Mouse (Mus musculus): ENCODE measurements around the gene Pdgfa.

The Pdgfa gene

DNA sequence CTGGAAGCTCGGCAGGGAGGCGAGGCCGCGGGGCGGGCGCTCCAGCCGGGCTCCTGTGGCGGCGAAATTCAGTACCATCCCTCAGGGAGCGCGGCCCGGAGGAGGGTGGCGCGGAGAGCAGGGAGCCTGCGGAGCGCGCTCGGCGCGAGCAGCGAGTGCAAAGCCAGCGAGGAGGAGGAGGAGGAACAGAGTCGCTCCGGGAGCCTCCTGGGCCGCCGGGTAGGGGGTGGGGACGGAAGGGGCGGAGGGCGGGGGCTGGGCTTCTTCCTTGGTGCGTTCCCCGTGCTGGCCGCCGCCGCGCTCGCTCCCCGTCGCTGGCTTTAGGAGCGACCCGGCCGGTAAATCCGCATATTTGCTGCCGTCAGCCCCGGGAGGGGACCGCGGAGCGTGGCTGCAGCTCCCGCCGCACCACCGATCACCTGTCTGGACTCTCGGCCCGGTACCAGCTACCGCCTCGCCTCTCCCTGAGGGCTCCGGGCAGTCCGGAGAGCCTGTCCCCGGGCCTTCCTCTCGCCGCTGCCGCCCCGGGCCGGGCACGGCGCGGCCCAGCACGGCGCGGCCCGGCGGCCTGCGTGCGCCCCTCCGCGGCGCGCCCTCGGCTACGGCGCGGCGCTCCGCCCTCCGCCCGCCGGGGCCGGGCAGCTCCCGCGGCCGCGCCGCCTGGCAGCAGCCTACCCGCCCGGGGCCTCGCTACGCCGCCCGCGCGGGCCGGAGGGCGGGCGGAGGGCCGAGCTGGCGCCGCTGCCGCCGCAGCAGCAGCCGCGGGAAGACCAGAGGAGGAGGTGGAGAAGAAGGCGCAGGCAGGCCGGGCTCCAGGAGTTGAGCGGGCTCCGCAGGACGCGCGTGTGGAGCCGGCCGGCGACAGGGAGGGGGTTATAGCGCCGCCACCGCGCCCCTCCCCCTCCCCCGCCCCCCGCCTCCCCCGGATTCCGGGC, 2.1 kb downstream of the Pdgfa start:
- DNase-seq: peak; percentile 60

DNA sequence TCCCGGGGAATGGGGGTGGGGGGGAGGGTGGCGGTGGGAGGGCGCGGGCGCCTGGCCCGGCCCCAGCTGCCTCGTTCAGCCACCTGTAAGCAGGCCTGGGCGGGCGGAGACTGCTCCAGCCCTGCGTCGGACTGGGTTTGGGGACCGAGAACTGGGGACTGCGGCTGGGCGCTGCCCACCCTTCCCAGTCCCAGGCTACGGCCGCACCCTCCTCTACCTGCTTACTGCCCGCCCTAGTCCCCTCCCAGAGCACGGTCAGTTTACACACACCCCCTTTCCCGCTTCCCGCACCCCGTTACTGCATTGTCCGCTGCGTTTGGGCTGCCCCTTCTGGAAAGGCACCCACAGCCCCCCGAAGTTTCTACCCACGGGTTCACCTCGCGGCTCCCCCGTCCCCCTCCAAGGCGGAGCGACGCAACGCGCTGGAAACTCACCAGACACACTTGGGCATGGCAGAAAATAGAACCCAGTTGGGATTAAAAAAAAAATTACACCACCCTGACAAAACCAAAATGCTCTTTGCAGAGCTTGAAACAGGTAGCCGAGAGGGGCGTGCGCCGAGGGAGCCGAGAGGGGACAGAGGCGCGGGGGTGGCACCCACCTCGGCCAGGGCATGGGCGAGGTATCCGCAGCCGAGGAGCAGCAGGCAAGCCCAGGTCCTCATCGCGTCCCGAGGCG, 2.9 kb downstream of the Pdgfa start:
- DNase-seq: peak; percentile 49

DNA sequence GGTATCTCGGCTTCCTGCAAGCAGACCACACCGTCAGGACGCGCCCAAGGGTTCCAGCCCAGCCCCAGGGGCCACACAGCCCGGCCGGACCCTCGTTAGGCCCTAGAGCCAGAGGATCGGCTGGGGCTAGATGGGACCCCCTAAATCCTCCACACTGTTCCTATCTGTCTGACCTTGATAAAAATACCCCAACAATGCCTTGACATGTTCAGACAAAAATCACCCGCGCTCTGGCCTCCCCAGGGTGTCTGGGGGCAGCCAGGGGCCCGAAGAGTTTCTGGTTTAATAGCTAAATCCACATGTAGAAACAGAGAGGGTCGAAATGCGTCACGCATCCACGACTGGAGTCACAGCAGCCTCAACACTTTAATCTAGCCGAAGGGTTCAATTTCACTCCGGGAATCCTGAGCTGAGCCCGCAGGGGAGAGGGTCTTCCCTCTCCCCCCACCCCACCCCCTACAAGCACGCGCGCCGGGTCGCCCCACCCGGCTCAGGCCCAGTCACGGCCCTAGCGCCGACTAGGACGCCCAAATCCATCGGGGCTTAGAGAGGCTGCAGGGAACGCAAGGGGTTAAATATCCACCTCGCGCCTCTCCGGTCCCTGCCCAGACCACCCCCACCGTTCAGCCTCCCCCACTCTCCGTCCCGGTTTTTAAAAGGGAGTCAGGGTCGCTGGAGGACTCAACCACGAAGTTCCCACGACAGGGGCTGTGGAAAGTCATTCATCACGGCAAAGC, 3.6 kb downstream of the Pdgfa start:
- DNase-seq: peak; percentile 26

DNA sequence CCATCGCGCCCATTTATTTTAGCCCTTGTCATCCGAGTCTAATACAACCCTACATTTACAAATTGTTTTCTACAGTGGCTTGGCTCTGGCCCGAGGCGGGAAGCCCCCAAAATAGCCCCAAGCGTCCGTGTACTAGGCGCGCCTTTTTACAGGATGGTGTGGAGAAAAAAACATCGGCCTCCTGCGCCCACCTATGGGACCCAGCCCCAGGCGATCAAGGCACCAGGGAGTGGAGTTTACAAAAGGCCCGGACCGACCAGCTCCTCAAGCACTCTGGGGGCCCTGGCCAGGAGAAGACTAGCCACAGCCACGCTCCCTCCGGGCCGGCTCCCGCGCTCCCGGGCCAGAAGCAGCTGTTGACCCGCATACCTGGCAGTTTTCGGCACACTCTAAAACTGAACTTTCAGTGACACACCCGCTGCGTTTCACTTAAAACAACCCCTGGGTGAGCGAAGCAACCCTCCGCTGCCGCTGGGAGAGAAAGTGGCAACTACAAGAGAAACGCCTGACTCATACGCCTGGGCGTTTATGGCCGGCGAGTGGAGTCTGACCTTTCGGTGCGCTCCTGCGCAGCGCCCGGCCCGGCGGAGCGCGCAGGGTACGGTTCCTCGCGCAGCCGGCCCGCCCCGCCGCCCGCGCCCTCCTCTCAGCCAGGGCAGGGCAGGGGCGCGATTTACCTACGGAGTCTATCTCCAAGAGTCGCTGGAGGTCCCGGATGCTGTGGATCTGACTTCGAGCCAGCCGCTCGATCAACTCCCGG, 4.4 kb downstream of the Pdgfa start:
- peak; percentile 16 for DNase-seq

DNA sequence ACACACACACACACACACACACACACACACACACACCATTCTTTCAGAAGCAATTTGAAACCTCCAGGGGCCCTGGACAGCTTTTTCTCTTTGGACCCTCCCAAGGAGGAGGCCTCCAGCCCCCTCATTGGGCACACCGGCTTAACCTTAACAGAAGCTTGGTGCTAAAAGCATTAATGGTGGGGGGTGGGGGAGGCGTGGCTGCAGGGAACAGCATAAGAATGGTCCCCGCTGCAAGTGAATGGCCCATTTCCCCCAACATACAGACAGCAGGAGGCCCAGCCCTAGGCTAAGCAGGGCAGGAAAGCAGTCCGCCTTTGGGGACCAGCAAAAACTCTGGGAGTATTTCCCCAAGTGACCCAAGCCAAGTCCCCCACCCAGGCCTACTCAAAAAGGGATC, 5.4 kb downstream of the Pdgfa start:
- DNase-seq: no peak

DNA sequence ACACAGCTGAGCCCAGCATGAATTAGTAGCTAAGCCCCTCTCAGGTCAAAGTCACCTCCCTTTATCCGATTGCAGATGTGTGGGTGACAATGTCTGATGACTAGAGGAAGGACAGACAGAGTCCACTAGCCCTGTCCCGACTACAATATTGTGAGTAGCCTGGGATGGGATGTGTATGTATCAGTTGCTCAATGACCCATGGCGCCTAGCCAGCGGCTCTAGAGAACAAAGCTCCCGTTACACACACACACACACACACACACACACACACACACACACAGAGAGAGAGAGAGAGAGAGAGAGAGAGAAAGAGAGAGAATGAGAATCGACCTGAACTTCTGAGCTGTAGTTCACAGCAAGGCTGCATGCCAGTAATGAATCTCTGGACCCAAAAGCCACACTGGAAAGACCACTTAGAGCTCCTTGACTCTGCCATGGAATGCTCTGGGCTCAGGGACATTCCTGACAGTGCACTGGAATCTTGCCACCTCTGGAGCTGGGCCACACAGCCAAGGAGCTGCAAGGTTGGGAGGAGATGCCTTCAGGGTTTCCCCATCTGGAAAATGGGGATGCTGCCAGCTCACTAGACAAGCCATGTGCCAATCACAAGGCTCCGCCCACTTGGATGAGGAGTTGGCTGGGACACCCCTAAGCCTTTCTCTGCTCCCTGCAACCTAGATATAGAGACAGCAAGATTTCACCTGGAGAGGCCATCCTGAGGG, 6.3 kb downstream of the Pdgfa start:
- DNase-seq: peak; percentile 28

DNA sequence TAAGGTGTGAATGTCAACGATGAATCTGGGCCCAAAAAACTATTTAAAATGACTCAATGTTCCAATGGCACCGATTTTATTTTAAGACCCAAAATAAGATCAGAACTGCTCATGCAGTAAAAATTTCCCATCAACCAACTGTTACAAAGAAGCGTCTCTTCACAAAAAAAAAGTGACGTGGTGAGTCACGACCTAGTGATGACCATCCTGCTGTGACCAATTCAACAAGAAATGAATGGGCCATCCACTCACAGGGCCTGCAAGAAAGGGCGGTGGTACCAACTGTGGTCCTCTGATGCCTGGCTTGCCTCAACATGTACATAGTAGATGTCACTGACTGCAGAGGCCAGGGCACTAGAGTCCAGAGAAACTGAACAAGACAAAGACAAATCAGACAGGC, 7.6 kb downstream of the Pdgfa start:
- no peak for DNase-seq

DNA sequence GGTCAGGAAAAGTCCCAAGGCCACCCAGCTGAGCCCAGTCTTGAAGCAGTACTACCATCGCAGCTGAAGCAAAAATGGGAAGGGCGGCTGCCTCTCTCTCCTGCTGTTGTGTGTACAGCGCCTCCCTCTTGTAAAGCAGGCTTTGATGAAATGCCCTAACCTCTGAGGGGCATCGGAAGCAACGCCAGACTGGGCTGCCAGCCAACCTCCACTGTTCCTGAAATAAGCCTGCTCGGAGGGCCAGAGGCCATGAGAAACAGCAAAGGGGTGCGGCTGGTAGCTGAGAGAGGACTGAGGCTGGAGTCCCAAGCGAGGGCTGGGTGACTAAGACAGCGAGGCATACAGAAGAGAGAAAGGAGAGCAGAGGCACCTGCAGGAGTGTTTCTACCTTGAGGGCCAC, 8.4 kb downstream of the Pdgfa start:
- DNase-seq: no peak

DNA sequence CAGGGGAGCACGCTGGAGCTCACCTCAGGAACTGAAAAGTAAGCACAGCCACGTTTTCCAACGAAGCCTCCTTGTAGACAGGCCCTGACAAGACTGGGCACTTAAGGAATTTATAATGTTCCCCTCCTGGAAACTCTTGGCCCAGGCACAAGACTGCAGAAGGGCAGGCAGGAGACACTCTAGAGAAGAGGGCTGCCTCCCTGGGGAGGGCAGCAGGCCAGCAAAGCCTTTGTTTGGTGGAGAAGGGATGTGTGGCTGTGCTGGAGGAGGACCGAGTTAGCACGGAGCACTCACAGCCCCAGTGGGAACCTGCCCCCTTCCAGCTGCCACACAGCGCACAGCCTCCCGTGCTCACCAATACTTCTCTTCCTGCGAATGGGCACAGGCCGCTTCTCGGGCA, 9.2 kb downstream of the Pdgfa start:
- no peak for DNase-seq

DNA sequence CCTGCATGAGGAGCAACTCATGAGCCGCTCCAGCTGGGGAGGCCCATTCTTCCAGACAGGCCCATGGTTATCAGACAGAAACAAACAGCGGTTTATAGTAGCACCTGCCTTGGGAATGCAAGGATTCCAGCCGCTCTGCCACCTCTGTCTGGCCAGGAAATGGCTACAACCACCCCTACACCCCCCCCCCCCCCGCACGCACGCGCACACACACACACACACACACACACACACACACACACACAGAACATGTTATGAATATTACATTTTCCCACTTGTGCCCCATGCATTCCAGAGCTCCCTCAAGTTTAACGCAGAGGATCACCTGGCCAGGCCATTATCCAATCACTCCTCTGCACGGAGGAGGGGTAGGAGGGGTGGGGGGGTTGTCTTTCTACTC, 15.2 kb downstream of the Pdgfa start:
- no peak for DNase-seq

DNA sequence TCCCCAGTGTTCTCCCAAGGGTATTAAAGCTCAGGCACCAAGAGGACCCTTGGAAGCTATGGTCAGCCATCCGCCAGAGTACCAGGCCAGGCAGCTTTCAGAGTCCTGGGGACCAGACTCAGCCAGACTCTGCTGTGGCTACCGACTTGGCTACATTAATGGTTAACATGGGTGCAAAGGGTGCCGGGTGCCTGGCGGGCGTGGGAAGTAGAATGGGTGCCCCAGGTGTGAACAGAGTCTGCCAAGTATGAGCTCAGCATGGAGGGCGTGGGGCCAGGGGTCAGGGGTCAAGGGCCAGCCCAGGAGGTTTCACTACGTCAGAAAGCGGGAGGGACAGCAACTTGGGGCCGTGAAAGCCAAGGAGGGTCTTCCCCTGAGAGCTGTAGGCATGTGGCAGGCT, 16.6 kb downstream of the Pdgfa start:
- DNase-seq: no peak

DNA sequence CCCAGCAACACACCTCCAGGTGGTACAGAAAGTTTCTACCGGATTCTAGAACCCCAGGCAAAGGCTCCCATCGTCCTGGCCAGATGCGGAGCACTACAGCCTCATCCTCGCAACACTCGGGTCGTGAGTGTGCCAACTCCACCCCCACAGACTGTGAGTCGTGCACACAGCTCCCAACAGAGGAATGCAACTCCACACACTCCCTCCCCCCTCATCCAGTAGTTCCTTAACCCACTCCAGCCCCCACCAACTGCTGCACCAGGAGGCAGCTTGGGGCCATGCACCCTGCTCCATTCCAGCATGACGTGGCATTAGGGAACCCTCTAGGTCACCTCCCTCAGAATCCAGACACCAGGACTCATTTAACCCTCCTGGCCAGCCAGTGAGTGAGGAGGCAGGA, 17.3 kb downstream of the Pdgfa start:
- DNase-seq: no peak

DNA sequence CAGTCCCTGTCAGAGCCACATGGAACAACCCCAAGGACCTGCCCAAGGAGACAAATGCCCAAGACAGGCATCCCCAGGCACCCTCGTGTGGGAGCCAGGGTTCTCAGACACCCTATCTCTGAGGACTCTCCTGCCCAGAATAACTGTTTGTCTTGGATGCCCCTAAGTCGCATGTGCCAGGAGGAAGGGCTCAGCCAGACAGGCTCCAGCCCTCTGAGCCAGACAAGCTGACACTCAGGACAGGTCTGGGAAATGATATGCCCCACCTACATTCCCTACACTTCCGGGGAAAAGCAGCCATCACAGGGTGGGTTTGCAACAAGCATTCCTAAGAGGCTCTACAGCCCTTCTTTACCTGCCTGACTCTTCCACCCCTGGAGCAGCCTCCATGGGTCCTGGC, 19.4 kb downstream of the Pdgfa start:
- no peak for DNase-seq

DNA sequence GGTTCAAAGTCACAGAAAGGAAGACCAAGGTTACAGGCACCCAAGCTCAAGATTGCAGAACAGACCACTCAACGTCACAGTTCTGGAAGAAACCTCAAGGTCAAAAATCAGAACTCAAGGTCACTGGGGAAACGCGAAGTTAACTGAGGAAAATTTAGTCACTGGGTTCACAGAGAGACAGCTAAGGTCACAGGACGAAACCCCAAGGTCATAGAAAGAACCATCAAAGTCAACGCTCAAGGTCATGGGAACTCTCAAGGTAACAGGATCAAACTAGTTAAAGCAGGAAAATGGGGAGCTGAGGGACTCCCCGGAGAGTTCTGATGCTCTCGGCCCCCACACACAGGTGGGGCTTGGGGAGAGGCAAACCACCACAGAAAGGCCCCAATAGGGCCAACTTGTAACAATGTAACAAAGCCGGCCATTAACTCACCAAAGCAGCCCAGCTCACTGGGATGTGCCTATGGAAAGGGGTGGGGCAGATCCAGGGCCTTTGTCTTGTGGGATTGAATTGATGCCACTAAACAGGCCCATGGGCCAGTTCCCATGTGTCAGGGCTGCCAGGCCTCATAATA, 22.2 kb downstream of the Pdgfa start:
- DNase-seq: no peak

DNA sequence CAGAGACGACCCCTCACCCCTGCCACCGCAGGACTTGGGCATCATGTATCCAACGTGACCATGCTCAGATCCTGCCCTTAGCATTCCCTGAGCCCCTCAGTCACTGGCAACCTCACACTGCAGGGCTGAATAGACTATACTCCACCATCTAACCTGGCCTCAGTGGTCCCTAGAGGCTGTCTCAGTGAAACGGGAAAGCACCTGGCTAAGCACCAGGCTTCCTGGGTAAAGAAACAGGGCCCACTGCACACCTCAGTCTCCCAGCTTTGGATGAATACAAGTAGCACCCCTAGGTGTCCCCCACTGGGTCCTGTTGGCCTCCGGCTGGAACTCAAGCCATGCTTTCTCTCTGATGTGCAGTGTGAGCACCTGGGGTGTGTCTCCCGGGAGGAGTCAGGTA, 23.7 kb downstream of the Pdgfa start:
- DNase-seq: no peak

DNA sequence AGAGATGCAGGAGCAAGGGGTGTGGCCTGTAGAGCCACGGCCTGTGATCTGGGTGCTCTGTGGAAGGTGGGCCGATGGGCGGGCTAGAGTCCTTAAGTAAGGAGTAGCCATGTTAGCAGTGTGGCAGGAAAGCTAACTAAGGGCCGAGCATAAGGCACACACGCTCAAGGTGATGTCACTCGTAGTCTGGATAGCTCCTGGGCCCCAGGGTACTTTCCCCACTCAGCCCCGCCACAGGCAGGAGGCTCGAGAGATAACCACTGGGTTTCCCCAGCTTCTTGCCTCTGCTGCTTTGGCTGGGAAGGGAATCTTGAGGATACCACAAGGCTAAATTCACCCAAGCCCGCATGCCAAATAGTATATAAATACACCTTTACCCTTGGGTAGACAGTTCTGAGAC, 25.8 kb downstream of the Pdgfa start:
- DNase-seq: no peak

DNA sequence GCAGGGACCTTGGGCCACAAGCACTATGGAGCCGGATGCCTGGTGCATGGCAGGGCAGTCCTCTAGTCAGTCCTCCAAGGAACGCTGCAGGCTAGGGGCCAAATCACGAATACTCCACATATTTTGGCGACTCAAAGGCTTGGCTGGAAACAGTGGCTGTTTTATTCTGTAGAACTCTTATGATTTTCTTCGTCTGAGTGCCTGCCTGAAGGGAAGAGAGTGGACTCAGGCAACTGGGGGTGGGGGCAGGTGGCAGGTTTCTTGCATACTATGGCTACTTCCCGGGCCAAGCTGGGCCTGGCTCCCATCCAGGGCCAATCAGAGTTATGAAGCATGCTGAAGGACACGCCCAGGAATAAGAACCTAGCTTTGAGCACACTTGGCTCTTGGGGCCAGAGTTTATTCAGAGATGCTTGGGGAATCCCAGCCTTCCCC, 27.1 kb downstream of the Pdgfa start:
- DNase-seq: no peak

DNA sequence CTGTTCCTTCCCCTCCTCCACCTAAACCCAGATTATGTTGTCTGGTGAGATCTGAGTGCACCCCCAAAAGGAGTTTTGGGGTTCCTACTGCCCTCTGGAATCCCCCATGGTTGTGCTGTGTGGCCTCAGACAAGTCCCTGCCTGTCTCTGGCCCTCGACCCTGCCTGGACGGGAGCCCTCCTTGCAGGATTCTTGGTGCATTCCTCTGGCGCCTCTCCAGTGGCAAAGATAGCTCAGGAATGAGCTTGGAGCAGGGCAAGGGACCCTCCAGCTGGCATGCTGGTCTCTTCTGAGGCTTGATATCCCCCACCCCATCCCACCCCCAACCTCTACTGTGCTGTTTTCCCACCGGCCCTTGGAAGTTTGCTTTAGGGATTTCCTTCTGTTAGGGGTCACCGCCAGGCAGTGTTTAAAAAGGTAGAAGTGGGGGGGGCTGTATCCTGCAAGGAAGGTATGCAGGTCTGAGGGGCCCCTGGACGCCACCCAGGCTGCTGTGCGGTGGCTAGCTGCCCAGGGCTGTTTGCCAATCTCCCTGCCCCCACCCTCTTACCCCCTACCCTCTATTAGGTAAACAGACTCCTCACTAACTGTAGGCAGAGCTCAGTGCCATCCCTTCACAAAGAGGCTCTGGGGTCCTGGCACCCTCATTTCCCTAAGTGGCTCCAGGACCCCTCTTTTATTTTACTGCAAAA, 31.0 kb downstream of the Pdgfa start:
- DNase-seq: no peak

DNA sequence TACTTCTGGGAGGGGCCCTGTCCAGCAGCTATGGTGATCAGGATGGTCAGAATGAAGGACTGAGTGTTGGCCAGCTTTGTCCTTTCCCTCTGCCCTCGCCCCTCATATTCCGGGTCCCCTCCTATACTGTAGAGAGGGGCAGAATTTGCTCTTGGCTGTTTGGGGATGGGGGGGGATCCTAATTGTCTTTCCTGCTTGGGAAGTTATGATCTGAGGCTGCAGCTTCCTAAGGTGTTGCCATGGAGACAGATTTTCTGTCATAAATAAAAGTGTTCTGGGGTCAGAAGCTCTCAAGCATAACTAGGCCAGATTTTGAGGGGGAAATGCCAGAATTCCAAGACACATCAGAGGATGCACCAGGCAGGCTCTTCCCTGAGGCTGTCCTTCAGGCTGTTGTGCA, 31.6 kb downstream of the Pdgfa start:
- no peak for DNase-seq

DNA sequence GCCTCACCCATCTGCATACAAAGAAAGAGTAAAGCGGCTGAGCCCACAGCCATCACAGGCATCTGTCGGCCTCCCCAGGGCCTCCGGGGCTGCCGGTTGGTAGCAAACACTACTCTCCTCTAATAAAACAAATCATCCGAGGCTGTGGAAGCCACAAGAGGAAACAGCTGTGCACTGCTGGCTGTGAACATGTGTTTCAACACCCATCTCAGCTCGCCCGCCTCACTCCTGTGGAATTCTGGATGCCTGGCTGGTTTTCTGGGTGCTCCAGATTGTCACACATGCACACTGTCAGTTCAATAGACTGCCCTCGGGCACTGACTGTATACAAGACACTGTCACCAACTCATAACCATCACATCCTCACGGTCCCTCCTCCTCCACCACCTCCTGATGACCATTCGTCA, 40.7 kb downstream of the Pdgfa start:
- DNase-seq: no peak

DNA sequence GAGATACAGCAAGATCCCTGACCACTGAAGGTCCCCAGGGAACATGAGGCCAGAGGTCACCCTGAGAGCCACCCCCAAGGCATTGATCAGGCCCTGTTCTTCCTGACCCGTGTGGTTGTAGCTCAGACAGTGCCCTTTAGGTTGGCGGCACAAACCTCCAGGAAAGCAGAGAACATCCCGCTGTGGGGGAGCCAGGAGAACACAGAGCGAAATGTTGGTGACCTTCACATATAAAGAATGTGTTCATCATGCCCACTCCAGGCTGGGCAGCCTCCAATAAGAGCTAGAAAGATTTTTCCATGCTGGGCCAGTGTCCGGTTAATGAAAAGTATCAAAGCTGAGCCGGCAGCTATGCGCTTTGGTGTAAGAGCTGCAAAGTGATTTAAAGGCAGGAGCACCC, 43.2 kb downstream of the Pdgfa start:
- DNase-seq: no peak
